Mouse (Mus musculus) layer of hippocampus, postnatal 25 days (tissue): Measurements from ENCODE around the gene Il16. TPM values are rescaled to one million over a fixed set of nuclear protein-coding genes. Genes with fewer than 3 reads are reported as not detected.
"Not testable (repeated sequence)": the region's sequence is repeated elsewhere in the genome, so short reads cannot be mapped to it uniquely, and the experiment has no call there.

Experiments used
- DNase-seq, 2 experiments: peaks; one replicate each; pipeline ENCODE4 v3.0.0; 2022; ENCODE audit warnings: mixed read lengths in 2 of 2, low spot score in 1 of 2; ENCODE audit errors: extremely low spot score in 1 of 2
- total RNA-seq, 2 experiments: library from RNA; stranded (reverse); gene quantifications; 2 replicates each; pipeline ENCODE4 v1.2.3; 2021

Il16 gene
- total RNA-seq, 2 experiments from 2014 or later = 58.7 to 59.7 TPM

- no peak for DNase-seq
Observed at GRCm38 (mm10) chr7:83736341-83737115, 9.0 kb downstream of the Il16 start.

- DNase-seq = no peak
Observed at GRCm38 (mm10) chr7:83735108-83735781, 10.3 kb downstream of the Il16 start.

DNA sequence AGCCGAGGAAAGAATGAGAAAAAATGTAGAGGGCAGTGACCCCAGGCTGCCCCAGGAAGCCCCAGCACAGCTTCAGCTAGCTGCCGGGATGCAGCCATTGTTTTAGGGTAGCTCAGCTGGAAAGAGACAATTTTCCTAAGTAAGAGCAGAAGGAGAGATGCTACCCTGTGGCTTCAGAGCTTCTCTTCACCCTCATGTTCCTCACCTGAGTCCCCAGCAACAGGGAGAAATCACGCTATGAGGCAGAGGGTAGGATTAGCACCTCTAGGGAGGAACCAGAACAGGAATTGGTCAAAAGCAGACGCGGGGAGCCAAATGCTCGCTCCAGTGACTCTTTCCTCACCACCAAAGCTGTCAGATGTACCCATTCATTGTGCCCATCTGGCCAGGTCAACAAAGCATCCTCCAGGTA is 10.8 kb downstream of the Il16 start:
- DNase-seq = no peak

DNA sequence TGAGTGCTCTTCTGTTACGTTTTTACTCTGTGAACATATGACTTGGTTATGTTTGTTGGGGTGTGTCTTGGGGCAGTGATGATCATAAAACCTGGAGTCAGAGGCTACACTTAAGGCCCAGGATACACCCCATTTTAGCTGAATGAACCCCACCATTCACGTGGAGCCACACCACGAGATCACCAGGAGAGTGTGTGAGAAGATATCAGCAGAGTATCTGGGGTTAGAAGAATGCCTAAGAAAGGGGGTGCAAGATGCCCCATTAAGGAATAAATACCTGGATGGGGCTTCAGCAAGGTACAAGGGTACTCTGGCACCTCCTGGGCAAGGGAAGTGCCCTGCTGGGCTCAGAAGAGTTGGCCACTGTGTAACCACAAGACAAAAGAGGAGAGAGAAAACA is 11.3 kb downstream of the Il16 start:
- no peak for DNase-seq

GRCm38 (mm10) chr7:83732781-83733180 is 12.7 kb downstream of the Il16 start:
- DNase-seq = no peak

DNA sequence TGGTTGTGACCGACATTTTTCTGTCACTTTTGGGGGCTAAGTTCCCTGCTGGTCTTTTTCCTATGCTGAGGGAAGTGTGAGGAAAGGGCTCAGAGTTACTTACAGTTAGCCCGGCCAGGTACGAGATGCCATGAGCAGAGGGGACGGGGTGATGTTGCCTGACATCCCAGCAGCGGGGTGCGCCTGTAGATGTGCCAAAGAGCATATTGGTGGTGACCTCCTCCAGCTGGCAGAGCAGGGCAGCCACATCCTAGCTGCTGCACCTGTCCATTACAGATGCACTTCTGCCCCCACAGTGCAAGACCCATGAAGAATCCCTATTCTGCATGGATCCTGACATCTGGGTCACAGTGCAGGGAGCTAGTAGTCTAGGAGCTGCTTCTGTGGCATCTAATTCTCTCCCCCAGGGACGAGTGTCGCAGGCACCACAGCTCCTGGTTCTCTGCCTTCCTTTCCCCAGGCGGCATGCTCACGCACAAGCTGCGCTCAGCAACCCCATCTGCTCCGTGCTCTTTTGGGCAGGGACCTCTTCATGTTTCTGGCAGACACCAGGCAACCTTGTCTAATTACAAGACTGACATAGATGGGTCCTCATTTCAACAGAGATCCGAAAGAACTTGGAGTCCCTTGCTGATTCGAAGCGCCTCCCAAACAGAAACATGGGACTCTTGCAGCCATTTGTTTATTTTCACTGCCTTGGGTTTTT is 13.4 kb downstream of the Il16 start:
- peak in 1 of 2 experiments; percentile 46 for DNase-seq

DNA sequence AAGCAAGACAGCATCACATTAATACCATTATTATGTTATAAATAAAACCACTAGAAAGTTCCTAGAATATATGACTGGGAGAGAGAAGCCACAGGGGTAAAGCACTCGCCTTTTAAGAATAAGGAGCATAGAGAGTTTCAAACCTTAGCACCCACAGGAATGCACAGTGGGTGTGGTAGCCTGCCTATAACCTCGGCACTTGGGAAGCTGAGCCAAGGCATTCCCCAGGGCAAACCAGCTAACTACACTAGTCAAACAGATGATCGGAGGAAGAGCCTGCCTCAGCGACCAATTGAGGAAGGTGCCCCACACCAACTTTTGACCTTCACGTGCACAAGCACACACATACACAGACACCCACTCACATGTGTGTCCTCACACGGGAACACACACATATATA is 14.2 kb downstream of the Il16 start:
- DNase-seq = no peak

GRCm38 (mm10) chr7:83726936-83727632 is 18.4 kb downstream of the Il16 start:
- DNase-seq = no peak

GRCm38 (mm10) chr7:83725801-83726200 is 19.7 kb downstream of the Il16 start:
- no peak for DNase-seq

DNA sequence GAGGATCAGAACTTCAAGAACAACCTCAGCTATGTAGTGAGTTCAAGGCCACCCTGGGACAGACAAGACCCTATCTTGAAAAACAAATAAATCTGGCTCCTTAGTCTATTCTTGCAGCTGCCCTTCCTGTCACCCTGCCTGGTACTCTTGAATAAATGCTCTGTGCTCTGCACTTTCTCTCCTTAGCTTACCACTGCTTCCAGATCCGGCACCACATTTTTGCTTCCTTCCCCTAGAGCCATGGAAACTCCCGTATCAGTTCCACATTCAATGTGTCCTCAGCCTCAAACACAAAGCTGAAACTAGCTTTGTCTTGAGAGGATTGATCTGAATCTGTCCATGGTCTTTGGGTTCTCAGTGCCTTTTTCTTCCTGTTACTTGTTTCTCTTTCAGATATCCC is 21.0 kb downstream of the Il16 start:
- no peak for DNase-seq

DNA sequence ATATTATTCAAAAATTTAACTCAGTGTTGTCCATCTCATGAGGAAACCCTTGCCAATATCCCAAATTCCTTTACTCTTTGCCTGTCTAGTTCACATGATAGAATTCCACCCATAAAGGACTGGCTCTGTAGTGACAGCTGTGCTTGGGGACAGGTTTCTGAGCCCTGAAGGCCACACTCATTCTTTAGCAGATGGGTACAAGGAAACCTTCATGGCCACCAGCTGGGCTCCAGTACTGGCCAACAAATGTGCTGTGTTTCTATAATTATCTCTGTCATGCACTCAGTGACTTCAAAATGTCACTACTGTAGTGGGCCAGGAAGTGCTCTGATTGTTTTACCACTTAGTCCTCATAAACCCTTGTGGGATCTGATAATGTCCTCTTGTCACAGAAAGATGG is 21.6 kb downstream of the Il16 start:
- DNase-seq = no peak

GRCm38 (mm10) chr7:83723221-83723620 is 22.3 kb downstream of the Il16 start:
- no peak for DNase-seq

DNA sequence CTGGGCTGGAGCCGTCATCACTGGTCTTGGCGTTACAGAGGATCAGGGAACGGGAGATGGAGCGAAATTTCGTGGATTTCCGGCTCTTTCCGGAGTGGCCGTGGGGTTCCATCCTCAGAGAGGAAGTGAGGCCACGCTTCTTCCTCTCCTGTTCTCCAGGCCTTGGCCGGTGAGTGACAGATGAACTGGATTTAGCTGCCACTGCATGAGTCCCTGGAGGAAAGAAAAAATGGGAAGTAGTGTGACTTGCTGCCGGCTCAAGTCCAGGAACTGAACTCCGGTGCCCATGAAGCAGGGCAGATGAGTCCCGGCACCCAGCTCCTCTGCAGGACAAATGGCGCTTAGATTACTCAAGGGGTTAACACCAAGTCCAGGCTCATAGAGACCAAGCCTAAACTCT is 23.0 kb downstream of the Il16 start:
- no peak for DNase-seq

- DNase-seq = no peak
Observed at GRCm38 (mm10) chr7:83720231-83720630, 25.3 kb downstream of the Il16 start.

- no peak for DNase-seq
Observed at GRCm38 (mm10) chr7:83717021-83717725, 28.4 kb downstream of the Il16 start.

DNA sequence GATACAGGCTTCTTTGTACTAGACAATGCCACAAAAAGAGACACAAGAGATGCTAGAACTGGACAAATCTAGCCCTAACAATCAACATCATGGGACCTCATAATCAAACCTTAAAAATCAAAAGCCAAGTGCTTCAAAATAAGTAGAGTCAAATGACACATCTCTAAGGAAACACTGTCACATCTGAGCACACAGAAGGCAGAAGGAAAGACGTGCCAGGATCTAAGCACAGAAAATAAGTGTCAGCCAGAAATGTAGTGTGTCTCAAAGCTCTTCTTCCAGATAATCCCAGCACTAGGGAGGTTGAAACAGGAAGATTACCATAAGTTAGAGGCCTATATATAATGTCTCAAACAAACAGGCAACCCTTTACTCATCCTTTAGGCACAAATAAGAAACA is 31.9 kb downstream of the Il16 start:
- no peak for DNase-seq

- DNase-seq = not testable (repeated sequence)
Observed at GRCm38 (mm10) chr7:83711676-83712259, 33.8 kb downstream of the Il16 start.

- no peak for DNase-seq
Observed at GRCm38 (mm10) chr7:83703046-83703775, 42.3 kb downstream of the Il16 start.

GRCm38 (mm10) chr7:83699066-83699745 is 46.3 kb downstream of the Il16 start:
- DNase-seq = no peak
